Mouse (Mus musculus): Measurements from ENCODE around the gene Phykpl.
A peak's percentile ranks its signal among the peaks of the same experiment; 100 is the strongest.

Phykpl gene

DNA sequence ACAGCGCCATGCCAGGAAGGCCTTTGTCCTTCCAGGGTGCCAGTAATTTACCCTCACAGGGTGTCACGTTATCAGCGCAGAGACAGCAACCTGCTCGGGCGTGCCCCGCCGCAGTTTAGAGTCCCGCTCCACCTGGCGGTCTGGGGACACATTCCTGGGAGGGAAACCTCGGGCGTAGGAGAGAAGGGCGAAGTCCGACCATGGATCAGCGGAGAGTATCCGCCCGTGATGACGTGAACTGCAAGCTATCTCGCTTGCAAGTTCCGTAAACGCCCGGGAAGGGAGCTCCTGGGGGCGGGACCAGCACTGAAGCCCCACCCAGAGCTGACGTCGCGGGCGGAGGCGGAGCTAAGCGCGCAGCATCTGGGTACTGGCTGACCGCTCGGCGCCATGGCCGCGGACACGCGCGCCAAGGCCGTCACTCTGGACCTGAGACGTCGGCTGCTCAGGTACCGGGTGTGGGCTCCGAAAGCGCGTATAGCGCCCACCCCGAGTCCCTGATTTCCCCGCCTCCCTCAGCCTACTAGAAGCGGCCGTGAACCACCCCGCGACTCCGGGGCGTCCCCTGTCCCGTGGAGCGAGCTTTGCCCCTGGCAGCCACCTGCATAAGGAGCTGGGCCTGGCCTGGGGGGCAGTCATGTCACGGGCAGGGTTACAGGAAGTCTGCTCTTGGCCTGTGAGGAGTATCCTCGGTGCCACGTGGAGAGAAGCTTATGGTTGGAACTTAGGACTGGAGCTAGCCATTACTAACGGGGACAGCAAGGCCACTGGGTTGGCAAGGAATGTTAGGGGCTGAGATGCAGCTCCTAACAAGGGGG, at the start of gene Phykpl:
TSS of gene Phykpl (plus strand) at position 327 of the 818 bp plus-strand sequence.
- DNase-seq (ENCODE audit: low spot score), result peak; percentile 99

DNA sequence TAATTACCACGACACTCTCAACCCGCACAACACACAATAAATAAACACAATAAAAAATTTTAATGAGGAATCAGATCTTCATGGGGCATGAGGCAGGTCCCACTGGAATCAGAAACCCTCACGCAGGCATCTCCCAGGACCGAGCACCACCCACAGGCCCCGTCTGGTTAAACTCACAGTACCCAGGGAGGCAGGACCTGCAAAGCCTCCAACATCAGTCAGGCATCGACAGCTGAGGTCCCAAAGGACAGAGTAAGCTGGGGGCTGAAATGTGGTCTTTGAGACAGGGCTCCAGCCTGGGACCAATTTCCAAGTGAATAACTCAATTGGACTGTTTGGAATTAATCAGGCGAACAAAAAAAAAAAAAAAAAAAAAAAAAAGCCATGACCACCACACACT, 46.2 kb upstream of the Phykpl start:
- no peak for DNase-seq (ENCODE audit: low spot score)

DNA sequence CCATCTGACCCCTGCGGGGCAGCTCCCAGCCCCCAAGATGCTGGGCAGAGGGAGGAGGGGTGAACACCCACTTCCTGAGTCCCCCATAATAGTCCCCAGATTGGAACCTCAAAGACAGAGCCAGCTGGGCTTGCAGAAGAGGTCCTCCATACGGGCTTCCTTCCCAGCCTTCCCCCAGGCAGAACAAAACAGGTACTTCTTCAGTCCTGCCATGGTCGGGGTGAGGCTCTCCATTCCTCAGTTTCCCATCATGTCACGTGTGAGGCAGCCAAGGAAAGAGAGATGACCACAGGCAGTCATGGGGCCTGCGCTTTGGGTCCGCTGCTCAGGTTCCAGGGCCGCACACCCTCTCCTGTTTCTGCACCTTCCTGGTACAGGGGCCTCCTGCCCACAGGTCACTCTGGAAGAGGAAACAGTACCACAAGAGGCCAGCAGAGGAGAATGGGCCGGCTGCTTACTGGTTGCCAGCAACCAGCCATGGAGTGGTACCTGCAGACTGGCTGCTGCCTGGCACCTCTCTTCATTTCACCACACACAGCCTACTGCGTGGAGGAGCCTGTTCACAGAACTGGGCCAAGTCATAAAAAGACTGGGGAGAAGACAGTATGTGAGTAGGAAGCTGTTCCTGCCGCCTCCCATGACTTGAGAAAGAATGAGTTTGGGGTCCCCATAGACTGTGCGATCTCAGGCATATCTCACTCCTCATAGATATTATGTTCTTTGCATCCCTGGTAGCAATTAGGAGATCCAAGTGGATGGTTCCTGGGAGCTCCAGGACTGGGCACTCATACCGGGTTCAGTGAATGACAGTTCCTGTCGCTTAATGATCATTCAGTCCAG, 45.4 kb upstream of the Phykpl start:
- no peak for DNase-seq (ENCODE audit: low spot score)

DNA sequence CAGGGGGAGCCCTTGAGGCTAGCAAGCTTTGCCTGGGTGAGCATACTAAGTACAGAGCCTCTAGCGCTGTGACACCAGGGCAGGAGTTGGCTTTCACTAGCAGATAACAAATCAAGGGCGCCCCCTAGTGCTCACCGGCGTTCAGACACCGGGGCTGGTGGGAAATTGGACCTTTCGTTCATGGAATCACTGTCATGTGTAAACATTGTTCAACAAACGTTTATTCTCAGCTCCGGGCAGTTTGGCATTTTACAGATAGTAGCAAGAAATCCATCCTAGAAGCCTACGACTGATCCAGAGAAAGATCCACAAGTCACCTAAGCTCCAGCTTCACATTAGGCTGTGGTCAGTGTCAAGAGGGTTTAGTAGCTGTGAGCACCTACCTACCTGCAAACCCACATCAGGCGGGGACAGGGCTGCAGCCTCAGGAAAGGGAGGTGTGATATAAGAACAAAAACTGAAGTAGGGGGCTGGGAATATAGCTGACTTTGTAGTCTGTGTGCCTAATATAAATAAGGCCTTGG, 44.7 kb upstream of the Phykpl start:
- DNase-seq (ENCODE audit: low spot score), result peak; percentile 99

DNA sequence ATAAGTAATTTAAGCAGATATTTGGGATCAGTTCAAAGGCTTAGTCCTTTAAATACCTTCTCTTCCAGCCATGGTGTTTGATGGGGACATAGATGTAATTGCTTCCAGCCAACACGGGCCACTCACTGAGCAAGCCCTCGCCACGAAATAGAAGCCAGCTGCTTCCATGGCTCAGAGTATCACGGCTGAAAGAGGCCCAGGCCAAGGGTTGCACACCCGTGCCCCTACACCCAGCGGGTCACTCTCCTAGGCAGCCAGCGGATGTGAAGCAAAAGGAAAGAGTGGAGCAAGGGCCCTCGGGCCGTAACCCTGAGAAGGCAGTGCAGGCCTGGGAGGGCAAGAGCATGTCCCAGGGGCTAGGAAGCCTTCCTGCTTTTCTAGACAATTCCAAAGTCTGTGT, 42.1 kb upstream of the Phykpl start:
- DNase-seq (ENCODE audit: low spot score), result no peak

DNA sequence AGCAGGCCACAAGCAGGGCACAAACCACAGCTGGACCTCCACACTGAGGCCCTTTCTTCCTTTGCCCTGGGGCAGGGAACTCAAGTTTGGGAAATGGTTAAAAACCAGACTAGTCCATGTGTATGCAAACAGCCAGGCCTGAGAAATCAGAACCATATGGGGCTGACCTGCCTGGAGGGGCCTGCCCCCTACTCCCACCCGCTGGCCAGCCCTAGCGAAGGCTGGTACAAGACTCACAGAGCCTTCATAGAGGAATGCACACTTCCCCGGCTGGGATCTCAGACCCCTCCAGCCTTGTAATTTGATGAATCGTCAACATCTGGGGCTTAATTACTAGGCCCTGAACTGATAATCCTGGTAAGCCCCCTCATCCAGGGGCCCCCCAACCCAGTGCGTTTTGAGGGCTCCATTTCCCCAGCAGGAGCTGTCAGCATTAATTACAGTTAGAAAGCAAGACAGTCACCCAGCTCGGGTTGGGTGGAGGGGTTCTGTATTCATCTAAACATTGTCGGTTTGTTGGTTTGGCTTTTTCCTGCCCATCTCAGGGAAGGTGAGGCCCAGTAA, 41.0 kb upstream of the Phykpl start:
- no peak for DNase-seq (ENCODE audit: low spot score)

DNA sequence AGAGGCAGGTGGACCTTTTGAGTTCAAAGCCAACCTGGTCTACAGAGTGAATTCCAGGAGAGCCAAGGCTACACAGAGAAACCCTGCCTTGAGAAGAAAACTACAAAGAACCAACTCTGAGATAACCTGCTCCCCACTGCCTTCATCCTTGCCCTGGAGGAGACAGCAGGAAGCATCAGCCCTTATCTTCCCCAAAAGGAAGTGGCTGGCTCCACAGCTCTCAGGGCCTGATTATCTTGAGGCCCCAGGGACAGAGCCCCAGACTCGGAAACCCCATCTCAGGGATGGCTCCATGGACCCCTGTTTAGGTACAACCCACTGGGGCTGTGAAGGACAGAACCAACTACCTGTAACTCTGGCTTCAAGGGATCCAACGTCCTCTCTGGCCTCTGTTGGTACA, 40.1 kb upstream of the Phykpl start:
- DNase-seq (ENCODE audit: low spot score), result no peak

DNA sequence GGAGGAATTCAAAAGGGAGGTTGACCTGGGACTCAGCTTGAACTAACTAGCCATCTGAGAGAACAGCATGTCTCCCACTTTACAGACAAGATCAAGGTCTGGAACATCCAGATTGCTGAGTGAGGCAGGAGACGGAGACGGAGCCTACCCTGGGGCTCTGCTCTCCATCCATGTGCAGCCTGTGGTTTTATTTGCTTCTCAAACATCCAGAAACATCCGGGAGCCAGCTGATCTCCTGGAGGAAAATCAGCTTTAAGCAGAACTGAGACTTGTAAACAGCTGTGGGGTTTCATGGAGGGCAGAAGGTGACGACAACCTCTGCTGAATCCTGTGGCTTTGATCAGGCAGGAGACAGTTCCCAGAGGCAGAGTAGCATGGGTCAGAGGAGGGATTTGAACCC, 38.7 kb upstream of the Phykpl start:
- no peak for DNase-seq (ENCODE audit: low spot score)

DNA sequence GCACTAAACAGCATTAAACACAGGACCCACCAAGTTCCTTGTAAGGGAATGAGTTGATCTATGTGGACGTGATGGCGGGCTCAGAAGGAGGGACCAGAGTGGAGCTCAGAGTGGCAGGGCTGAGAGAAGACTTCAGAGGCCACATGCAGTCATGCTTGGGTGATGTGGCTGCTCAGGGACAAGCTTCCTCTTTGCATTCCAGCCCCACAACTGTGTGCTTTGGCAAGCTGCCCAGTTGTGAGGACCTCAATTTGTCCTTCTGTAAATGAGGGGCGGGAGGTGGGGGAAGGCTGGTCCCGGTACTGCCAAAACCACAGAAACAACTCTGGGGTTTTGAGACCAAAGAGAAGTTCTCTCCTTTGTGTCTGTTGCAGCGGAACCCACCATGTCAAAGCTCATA, 33.3 kb upstream of the Phykpl start:
- DNase-seq (ENCODE audit: low spot score), result no peak

DNA sequence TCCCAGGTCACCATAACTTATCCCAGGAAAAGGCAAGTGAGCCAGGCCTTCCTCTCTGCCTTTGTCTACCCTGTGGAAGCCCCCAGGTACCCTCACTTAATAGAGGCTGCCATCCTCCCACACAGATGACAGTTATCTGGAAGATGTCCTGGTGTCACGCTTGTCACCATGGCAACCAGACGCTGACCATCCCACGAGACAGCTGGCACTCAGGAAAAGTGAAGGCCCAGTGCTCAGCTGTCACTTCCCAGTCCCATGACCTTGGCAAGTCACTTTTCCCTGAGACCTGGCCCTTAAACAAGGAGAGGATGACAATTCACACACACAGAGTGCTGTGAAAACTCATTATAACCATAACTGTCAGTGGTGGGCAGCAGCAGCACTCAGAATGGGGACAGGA, 32.5 kb upstream of the Phykpl start:
- DNase-seq (ENCODE audit: low spot score), result no peak

DNA sequence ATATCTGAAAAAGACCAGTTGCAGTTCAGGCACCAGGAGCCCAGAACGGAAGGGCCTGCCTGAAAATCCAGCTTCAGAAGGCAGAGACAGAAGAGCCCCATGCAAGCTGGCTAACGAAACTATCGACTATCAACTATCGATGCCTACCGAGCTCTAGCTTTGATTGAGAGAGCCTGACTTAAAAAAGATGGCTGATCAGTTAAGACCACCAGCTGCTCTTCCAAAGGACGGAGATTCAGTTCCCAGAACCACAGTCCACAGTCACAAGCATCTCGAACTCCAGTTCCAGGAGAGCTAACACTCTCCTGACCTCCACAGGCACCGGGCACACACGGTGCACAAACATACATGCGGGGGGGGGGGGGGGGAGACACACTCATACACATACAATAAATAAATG, 30.0 kb upstream of the Phykpl start:
- no peak for DNase-seq (ENCODE audit: low spot score)

DNA sequence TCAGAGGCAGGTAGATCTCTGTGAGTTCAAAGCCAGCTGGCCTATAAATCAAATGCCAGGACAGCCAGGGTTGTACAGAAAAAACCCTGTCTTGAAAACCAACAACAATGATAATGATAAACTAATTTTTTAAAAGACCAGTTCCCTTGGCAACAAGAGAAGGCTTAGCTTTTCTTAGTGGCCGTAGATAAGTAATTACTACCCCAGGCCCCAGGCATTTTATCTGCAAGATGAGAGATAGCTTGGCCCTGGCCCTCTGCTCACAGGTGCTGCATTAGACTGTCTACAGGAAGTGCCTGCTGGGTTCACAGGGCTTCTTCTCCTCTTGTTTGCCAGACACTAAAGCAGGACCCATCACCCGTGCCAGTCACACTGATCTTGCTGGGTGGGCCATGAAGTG, 29.5 kb upstream of the Phykpl start:
- DNase-seq (ENCODE audit: low spot score), result no peak

DNA sequence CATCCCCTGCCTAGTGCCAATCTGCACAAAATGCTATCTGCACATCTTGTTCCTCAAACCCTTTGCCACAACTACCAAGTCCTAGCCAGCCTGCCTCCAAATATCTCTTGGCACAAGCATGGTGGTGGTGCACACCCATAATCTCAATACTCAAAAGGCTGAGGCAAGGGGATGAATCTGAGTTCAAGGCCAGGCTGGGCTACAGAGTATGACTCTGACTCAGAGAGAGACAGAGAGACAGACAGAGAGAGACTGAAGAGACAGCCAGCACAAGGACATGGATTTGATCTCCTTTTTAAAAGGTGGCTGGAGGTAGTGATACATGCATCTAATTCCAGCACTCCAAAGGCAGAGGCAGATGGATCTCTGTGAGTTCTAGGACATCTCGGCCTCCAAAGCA, 21.3 kb upstream of the Phykpl start:
- DNase-seq (ENCODE audit: low spot score), result no peak

DNA sequence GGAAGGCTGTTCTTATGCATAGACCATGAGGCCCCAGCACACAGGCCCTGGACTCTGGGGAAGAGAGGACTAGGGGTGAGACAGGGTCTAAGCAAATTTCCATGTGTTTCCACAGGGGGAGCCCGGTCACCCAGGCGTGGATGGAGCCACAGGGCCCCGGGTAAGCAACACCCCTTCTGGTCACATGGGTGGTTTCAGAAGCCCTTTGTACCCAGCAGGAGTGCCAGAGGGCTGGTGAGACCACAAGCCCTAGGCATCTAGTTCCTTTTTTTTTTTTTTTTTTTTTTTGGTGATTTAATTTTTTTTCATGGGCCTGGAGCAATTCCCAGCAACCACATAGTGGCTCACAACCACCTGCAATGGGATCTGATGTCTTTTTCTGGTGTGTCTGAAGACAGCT, 19.5 kb upstream of the Phykpl start:
- no peak for DNase-seq (ENCODE audit: low spot score)

DNA sequence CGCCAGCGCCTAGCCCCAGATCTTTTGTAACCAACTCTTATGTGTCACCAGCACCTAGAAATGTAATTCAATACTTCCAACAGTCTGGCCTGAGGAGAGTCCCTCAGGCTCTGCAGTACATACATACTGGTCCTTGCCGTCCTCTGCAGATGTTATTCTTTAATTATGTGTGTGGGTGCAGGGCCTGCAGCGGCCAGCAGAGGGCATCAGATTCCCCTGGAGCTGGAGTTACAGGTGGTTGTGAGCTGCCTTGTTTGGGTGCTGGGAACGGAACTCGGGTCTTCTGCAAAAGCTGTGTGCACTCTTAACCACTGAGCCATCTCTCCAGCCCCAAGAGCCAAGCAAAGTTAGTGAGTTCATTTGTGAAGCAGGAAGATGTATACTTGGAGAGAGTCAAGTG, 18.6 kb upstream of the Phykpl start:
- DNase-seq (ENCODE audit: low spot score), result no peak

DNA sequence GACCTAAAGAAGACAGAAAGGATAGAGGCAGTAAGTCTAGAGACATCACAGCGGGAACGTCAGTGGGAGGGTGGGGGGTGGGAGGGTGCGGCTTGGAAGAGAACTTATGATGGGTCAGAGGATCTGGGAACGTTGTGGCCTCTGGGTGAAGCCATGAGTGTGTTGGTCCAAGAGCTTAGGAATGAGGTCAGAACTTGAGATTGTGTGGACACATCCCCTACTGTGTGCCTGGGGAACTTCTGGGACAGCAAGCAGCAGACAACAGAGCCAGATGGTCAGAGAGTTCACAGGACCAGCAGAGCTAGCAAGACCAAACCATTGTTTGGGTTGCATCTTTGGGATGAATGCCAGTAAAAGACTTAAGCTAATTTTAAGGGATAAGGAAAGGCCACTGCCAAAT, 15.8 kb upstream of the Phykpl start:
- DNase-seq (ENCODE audit: low spot score), result no peak

DNA sequence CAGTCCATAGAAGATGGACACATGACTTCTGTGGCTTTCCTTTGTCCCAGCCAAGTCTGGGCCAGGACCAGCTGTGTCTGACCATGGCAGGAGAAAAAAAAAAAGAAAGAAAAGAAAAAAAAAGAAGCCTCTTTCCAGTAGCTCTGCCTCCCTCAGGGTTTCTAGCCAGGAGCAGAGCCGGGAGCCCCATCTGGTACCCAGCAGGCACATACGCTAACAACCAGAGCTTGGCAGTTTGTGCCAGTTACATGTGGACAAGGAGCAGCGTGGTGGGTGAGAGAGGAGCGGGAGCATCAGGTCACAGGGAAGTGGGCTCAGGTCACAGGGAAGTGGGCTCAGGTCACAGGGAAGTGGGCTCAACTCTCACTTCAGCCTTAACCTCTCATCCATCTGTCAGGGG, 8.1 kb upstream of the Phykpl start:
- DNase-seq (ENCODE audit: low spot score), result no peak

DNA sequence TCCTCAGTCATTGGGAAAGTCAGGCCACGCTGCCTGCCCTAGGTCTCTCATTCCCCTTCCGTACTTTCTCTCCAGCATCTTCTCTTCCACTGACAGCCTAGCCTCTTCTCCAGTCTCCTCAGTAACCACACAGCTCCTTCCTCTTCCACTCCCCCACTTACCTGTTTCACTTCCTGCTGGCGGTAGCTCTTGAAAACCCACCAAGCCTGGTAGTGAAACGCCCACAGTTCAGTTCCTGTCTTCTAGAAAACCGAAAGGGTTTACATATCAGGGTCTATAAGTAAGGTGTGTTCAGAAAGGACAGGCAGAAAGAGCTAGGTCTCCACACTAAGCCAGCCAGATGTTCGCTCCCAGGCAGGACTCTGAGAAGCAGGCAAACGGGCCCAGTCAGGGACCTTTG, 7.0 kb upstream of the Phykpl start:
- no peak for DNase-seq (ENCODE audit: low spot score)

DNA sequence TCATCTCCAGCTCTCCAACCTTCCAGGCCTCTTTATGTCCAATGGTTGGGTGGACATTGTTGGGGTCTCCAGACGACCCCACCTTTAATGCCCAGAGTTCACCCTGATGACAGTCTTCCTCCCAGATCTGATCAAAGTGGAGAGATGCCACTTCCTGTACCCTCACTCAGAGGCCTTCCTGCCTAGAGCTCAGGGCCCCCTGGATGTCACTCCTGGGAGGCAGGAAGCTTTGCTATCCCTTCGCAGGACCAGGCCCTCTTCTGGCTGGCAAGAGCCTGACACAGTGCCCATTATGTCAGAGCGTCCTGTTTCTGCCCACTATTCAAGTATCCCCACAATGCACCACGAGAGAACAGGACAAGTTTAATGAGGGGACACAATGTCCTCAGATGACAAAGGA, 5.5 kb upstream of the Phykpl start:
- DNase-seq (ENCODE audit: low spot score), result no peak

DNA sequence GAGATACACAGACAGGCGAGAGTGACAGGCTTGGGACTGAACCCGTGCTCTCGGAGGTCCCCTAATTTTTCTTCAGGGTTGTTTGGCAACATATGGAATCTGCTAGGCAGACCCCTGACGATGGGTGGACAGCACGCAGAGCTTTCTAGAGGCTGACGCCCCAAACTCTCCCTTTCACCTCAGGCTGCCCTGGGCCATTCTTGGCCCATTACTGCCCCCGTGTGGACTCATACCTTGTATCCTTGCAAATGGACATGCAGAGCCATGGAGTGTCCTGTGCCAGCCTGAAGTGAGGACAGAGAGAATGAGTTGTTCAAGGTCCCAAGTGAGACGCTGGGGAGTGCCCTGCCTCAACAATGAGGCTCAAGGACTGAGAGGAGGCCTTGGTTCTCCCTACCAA, 1.8 kb upstream of the Phykpl start:
- DNase-seq (ENCODE audit: low spot score), result peak; percentile 87

DNA sequence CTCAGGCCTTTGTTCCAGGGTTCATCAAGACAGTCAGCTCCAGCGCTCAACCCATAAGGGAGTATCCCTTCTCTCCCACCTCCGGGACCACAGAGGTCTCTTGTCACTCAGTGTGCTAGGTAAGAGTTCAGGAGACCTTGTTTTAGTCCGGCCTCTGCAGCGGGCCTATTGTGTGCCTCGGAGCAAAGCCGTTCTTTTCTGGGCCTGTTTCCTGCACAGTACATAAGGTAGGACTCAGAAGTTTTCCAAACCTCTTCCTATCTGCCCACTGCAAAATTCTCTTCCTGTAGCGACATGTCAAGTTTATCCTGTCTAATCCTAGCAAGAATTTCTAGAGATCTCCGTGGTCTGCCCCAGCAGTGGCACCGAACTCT, 513 bp upstream of the Phykpl start:
- peak; percentile 54 for DNase-seq (ENCODE audit: low spot score)

DNA sequence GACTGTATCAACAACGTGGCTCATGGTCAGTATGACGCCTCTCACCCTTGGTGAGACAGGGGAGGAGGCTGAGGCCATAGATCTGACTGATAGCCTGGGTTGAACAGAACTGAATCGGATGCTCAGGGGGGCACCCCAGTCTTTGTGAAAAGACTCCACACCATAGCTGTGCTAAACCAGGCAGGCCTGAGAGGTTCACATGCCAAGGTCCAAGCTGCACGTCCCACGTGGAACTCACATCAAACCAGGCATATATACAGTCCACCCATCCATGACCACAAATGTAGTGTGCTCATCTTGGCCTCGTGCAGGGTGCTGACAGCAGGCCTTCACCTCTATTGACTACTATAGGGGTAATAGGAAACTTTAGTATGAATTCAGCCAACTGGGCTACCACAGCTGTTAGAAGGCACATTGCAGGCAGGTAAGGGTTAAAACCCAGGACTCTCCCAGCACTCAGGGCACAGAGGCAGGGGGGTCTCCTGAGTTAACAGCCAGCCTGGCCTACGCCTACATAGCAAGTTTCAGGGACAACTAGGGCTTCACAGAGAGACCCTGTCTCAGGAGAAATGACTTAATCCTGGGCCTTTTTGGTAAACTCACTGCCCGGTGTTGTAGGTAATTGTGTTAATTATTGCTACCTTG, 1.2 kb downstream of the Phykpl start:
- DNase-seq (ENCODE audit: low spot score), result no peak

DNA sequence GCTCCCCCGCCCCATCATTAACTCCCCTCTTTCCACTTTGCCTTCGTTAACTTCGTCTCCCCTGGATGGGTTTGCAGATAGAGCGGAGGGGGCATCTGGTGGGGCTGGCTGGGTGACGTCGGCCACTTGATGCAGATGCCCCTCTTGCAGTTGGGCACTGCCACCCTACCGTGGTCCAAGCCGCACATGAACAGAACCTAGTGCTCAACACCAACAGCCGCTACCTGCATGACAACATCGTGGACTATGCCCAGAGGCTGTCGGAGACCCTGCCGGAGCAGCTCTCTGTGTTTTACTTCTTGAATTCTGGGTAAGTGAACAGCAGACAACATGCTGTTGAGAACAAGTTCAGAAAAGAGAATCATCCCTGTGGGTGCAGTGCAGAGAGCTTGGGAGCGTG, 1.9 kb downstream of the Phykpl start:
- DNase-seq (ENCODE audit: low spot score), result peak; percentile 45

Data from testis, postnatal 10 days (tissue).